Comparison of ENCODE assay signal across 8 mouse cellular contexts in the genomic region with DNA sequence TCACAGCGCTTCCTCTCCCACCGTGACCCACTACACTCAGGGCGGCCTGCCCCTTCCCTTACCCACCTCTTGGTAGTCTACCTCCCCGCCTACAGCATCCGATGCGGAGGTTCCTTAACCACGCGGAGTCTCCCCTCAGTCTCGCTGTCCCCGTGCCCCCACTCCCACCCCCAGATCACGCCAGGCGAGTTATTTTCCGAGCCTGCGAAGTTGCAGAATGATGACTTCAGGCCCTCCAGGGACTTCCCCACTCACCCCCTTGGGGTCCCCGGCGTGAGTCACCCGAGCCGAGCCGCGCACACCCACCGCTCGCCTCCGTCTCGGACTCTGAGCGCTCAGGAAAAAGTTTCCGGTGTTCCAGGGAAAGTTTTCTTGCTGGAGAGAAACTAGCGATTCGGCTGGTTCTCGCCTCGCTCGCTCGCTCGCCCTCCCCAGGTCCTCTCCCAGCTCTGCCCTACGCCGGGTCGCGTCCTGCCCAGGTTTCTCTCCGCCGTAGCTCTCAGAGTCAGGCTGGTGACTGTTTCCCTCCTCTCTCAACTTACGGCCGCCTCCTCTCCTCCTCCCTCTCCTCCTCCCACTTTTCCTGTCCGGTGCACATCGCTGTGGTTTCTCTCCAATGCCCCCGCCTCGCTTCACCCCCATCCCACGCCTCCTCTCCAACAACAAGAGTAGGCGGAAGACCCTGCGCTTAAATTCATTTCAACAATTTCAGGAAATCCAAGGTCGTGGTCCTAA.
DNase-seq lines count a peak whose midpoint lies in the region; ATAC-seq and TF ChIP-seq lines count a peak whose summit lies in the region.

No protein-coding gene starts in this region.

- TF ChIP-seq EP300 in stomach, postnatal 0 days (optimal IDR thresholded peaks at IDR 0.05) = no peak

- peaks cover 22% of the 10 kb centered on the region for H3K4me1 ChIP-seq in embryonic facial prominence, embryonic 15.5 days
- peaks cover 31% of the 10 kb centered on the region for H3K4me1 ChIP-seq in limb, embryonic 12.5 days (replicated peaks)
- H3K4me1 ChIP-seq in midbrain, embryonic 11.5 days (ENCODE audit: control insufficient read depth, insufficient read depth, low read length) = peaks cover 10% of the 10 kb centered on the region; the same call in 1 of the 2 replicates
- H3K4me1 ChIP-seq in stomach, postnatal 0 days (replicated peaks; ENCODE audit: control insufficient read depth, insufficient read depth) = peaks cover 3% of the 10 kb centered on the region; the same call in 1 of the 2 replicates

- H3K27ac ChIP-seq in embryonic facial prominence, embryonic 15.5 days (replicated peaks) = peak overlapping the region; percentile 90
- peak overlapping the region; percentile 91 for H3K27ac ChIP-seq in limb, embryonic 12.5 days
- peak overlapping the region; percentile 67 for H3K27ac ChIP-seq in midbrain, embryonic 11.5 days (ENCODE audit: low read depth, low read length)
- peak overlapping the region; percentile 67 for H3K27ac ChIP-seq in stomach, postnatal 0 days (replicated peaks)

- no peaks in the 10 kb centered on the region for H3K27me3 ChIP-seq in embryonic facial prominence, embryonic 15.5 days
- no peaks in the 10 kb centered on the region for H3K27me3 ChIP-seq in limb, embryonic 12.5 days
- no peaks in the 10 kb centered on the region for H3K27me3 ChIP-seq in midbrain, embryonic 11.5 days (ENCODE audit: control insufficient read depth, insufficient read depth, low read length)
- H3K27me3 ChIP-seq in stomach, postnatal 0 days (ENCODE audit: control insufficient read depth, insufficient read depth, low read length) = no peaks in the 10 kb centered on the region

- H3K4me3 ChIP-seq in embryonic facial prominence, embryonic 15.5 days (replicated peaks) = peak overlapping the region; percentile 66
- peak overlapping the region; percentile 63 for H3K4me3 ChIP-seq in limb, embryonic 12.5 days (replicated peaks)
- peak overlapping the region; percentile 56 for H3K4me3 ChIP-seq in midbrain, embryonic 11.5 days (ENCODE audit: low read depth, low read length)
- H3K4me3 ChIP-seq in stomach, postnatal 0 days (ENCODE audit: low read depth, low read length) = peak overlapping the region; percentile 57

- H3K9ac ChIP-seq in embryonic facial prominence, embryonic 15.5 days = peak overlapping the region; percentile 56
- peak overlapping the region; percentile 76 for H3K9ac ChIP-seq in limb, embryonic 12.5 days (replicated peaks)
- H3K9ac ChIP-seq in midbrain, embryonic 11.5 days (ENCODE audit: low read length) = peak overlapping the region; percentile 79
- H3K9ac ChIP-seq in stomach, postnatal 0 days (ENCODE audit: low read length) = peak overlapping the region; percentile 62

- no peak for TF ChIP-seq CTCF in stomach, postnatal 0 days (IDR thresholded peaks at IDR 0.05; ENCODE audit: low read depth)

- WGBS in embryonic facial prominence, embryonic 15.5 days = under 1% methylated on average over 48 of the region's 49 CpGs
- WGBS in limb, embryonic 12.5 days = 1% methylated on average over 49 of the region's 49 CpGs
- WGBS in midbrain, embryonic 11.5 days = under 1% methylated on average over 48 of the region's 49 CpGs
- WGBS in stomach, postnatal 0 days = under 1% methylated on average over 49 of the region's 49 CpGs

- H3K36me3 ChIP-seq in embryonic facial prominence, embryonic 15.5 days = no peaks in the 10 kb centered on the region
- no peaks in the 10 kb centered on the region for H3K36me3 ChIP-seq in limb, embryonic 12.5 days
- H3K36me3 ChIP-seq in midbrain, embryonic 11.5 days (ENCODE audit: control insufficient read depth, insufficient read depth, low read length) = no peaks in the 10 kb centered on the region
- H3K36me3 ChIP-seq in stomach, postnatal 0 days (ENCODE audit: control insufficient read depth, insufficient read depth, low read length) = no peaks in the 10 kb centered on the region

- peak; percentile 68; the same call in 1 of the 2 replicates for ATAC-seq in embryonic facial prominence, embryonic 15.5 days (ENCODE audit: insufficient number of reproducible peaks, low FRiP score, low TSS enrichment, low read depth)
- ATAC-seq in hematopoietic stem cell, adult 5-6 weeks (replicated peaks in 1 of 2; ENCODE audit: insufficient read depth in 1 of 2, low FRiP score in 2 of 2, low TSS enrichment in 1 of 2, low read depth in 1 of 2, poor library complexity in 2 of 2, severe bottlenecking in 2 of 2) = peak; percentile 33 to 43
- peak; percentile 44 for ATAC-seq in limb, embryonic 12.5 days (ENCODE audit: insufficient number of reproducible peaks, insufficient read depth, low FRiP score, low TSS enrichment, low read depth)
- ATAC-seq in midbrain, embryonic 11.5 days (ENCODE audit: low FRiP score) = peak; percentile 73
- ATAC-seq in stomach, postnatal 0 days (ENCODE audit: low FRiP score, low TSS enrichment) = peak; percentile 54

- H3K9me3 ChIP-seq in embryonic facial prominence, embryonic 15.5 days (replicated peaks) = no peaks in the 10 kb centered on the region
- no peaks in the 10 kb centered on the region for H3K9me3 ChIP-seq in limb, embryonic 12.5 days
- no peaks in the 10 kb centered on the region for H3K9me3 ChIP-seq in midbrain, embryonic 11.5 days (ENCODE audit: control insufficient read depth, low read length)
- no peaks in the 10 kb centered on the region for H3K9me3 ChIP-seq in stomach, postnatal 0 days (ENCODE audit: control insufficient read depth, low read length)

- H3K4me2 ChIP-seq in embryonic facial prominence, embryonic 15.5 days (replicated peaks) = peak overlapping the region; percentile 98
- peak overlapping the region; percentile 84 for H3K4me2 ChIP-seq in limb, embryonic 12.5 days
- peak overlapping the region; percentile 91 for H3K4me2 ChIP-seq in midbrain, embryonic 11.5 days
- peak overlapping the region; percentile 92 for H3K4me2 ChIP-seq in stomach, postnatal 0 days (replicated peaks; ENCODE audit: low read depth)

- peak; percentile 32 to 35 for DNase-seq in B cell, adult 2 months
- DNase-seq in R1 (ENCODE audit: low read depth, low spot score) = peak; percentile 81
- peak; percentile 97 for DNase-seq in midbrain, embryonic 11.5 days (ENCODE audit: low spot score, missing footprints)
- peak; percentile 38 for DNase-seq in stomach, postnatal 0 days (ENCODE audit: low spot score)
- DNase-seq in layer of hippocampus, adult 9-10 months (ENCODE audit: low spot score) = no peak
